Mouse (Mus musculus) heart, postnatal 0 days (tissue): Measurements from ENCODE around the gene Gse1.

ENCODE experiments used
- CTCF ChIP-seq: IDR thresholded peaks from 2 replicates; pipeline ENCODE4 v1.5.1; 2016; ENCODE audit warnings: antibody characterized with exemption, control low read depth, low read depth
- EP300 ChIP-seq: IDR thresholded peaks from 2 replicates; pipeline ENCODE4 v1.6.1; 2016; ENCODE audit warnings: antibody characterized with exemption, low read depth

- TF ChIP-seq EP300 (no peak), CTCF (peak; percentile 87)
Observed at GRCm38 (mm10) chr8:120300601-120301141, 72.4 kb downstream of the Gse1 start.
